Comparison of ENCODE assay signal across 8 mouse cellular contexts in genomic region chr17:47151557-47152278, GRCm38 (mm10).
DNase-seq lines count a peak whose midpoint lies in the region; ATAC-seq and TF ChIP-seq lines count a peak whose summit lies in the region.

No protein-coding gene starts in this region.

- TF ChIP-seq CTCF in thymus, adult 2 months (IDR thresholded peaks at IDR 0.05; ENCODE audit: borderline replicate concordance, control insufficient read depth, extremely low read depth, insufficient read depth, low read length, poor library complexity) = no peak
- TF ChIP-seq CTCF in hindbrain, postnatal 0 days (IDR thresholded peaks at IDR 0.05; ENCODE audit: low read depth) = no peak
- TF ChIP-seq CTCF in lung, postnatal 0 days (IDR thresholded peaks at IDR 0.05) = no peak

- H3K9ac ChIP-seq in hindbrain, postnatal 0 days (replicated peaks; ENCODE audit: low read length) = peak overlapping the region; percentile 47
- no peak overlapping the region; the same call in 1 of the 2 replicates for H3K9ac ChIP-seq in lung, postnatal 0 days (replicated peaks; ENCODE audit: low read depth)

- H3K9me3 ChIP-seq in hindbrain, postnatal 0 days (ENCODE audit: low read length) = no peaks in the 10 kb centered on the region
- no peaks in the 10 kb centered on the region for H3K9me3 ChIP-seq in lung, postnatal 0 days (ENCODE audit: low read length)

- no peak for TF ChIP-seq POLR2A in thymus, adult 2 months (IDR thresholded peaks at IDR 0.05; ENCODE audit: control insufficient read depth, extremely low read depth, insufficient read depth, low read length, poor library complexity)

- no peak overlapping the region for H3K27ac ChIP-seq in thymus, adult 2 months (ENCODE audit: control insufficient read depth, insufficient read depth, low read length)
- H3K27ac ChIP-seq in hindbrain, postnatal 0 days = peak overlapping the region; percentile 73
- no peak overlapping the region for H3K27ac ChIP-seq in lung, postnatal 0 days (ENCODE audit: low read length)

- no peaks in the 10 kb centered on the region for H3K36me3 ChIP-seq in thymus, adult 2 months (ENCODE audit: control insufficient read depth, insufficient read depth, low read length)
- H3K36me3 ChIP-seq in hindbrain, postnatal 0 days (ENCODE audit: insufficient read depth, low read length) = no peaks in the 10 kb centered on the region
- no peaks in the 10 kb centered on the region for H3K36me3 ChIP-seq in lung, postnatal 0 days (ENCODE audit: insufficient read depth, low read length)

- peak overlapping the region; percentile 52 for H3K4me2 ChIP-seq in hindbrain, postnatal 0 days (ENCODE audit: low read depth, low read length)
- H3K4me2 ChIP-seq in lung, postnatal 0 days (replicated peaks; ENCODE audit: low read depth, low read length) = peak overlapping the region; percentile 52

- no peak for TF ChIP-seq EP300 in lung, postnatal 0 days (IDR thresholded peaks at IDR 0.05)

- ATAC-seq in cerebellum, adult (ENCODE audit: insufficient number of reproducible peaks, low FRiP score, low TSS enrichment) = no peak
- peak; percentile 77 for ATAC-seq in hindbrain, postnatal 0 days
- ATAC-seq in lung, postnatal 0 days = no peak
- no peak for ATAC-seq in erythroblast, adult 5-6 weeks (replicated peaks; ENCODE audit: low FRiP score, poor library complexity, severe bottlenecking)

- H3K27me3 ChIP-seq in thymus, adult 2 months (ENCODE audit: control insufficient read depth, insufficient read depth, low read length) = no peaks in the 10 kb centered on the region
- no peaks in the 10 kb centered on the region for H3K27me3 ChIP-seq in hindbrain, postnatal 0 days (ENCODE audit: insufficient read depth, low read length)
- no peaks in the 10 kb centered on the region for H3K27me3 ChIP-seq in lung, postnatal 0 days (replicated peaks; ENCODE audit: insufficient read depth, low read length)

- peak; percentile 9 to 14 for DNase-seq in cerebellum, postnatal 36 days
- peak; percentile 18 for DNase-seq in thymus, postnatal 4 days
- DNase-seq in thymus, adult 2 months = no peak
- DNase-seq in hindbrain, postnatal 0 days (ENCODE audit: low spot score) = peak; percentile 69
- DNase-seq in lung, postnatal 0 days (ENCODE audit: low spot score) = peak; percentile 62
- peak; percentile 80 for DNase-seq in telencephalon, adult 2 months (ENCODE audit: low read depth, low spot score)

- 73% methylated on average over 20 of the region's 20 CpGs for WGBS in thymus, adult 2 months
- 38% methylated on average over 20 of the region's 20 CpGs for WGBS in hindbrain, postnatal 0 days
- 14% methylated on average over 19 of the region's 20 CpGs for WGBS in lung, postnatal 0 days

- no peak overlapping the region for H3K4me3 ChIP-seq in thymus, adult 2 months (ENCODE audit: control insufficient read depth, insufficient read depth, low read length)
- peak overlapping the region; percentile 32 for H3K4me3 ChIP-seq in hindbrain, postnatal 0 days (ENCODE audit: low read length)
- peak overlapping the region; percentile 28 for H3K4me3 ChIP-seq in lung, postnatal 0 days (ENCODE audit: low read depth, low read length)

- H3K4me1 ChIP-seq in thymus, adult 2 months (replicated peaks; ENCODE audit: control insufficient read depth, insufficient read depth, low read length) = no peaks in the 10 kb centered on the region
- 0 out of 2 replicates have a peak, but pooled peaks cover 6% of the 10 kb centered on the region for H3K4me1 ChIP-seq in hindbrain, postnatal 0 days (ENCODE audit: insufficient read depth, low read length)
- 0 out of 2 replicates have a peak, but pooled peaks cover 8% of the 10 kb centered on the region for H3K4me1 ChIP-seq in lung, postnatal 0 days (ENCODE audit: insufficient read depth, low read depth, low read length)
